Mouse (Mus musculus): ENCODE results near the gene Ubqln4. TPM values are rescaled to one million over a fixed set of nuclear protein-coding genes. Genes with fewer than 3 reads are reported as not detected.

Gene Ubqln4
- 68.4 and 69.1 TPM in 2 replicates for polyA plus RNA-seq (2012; rRNA removed)

DNA sequence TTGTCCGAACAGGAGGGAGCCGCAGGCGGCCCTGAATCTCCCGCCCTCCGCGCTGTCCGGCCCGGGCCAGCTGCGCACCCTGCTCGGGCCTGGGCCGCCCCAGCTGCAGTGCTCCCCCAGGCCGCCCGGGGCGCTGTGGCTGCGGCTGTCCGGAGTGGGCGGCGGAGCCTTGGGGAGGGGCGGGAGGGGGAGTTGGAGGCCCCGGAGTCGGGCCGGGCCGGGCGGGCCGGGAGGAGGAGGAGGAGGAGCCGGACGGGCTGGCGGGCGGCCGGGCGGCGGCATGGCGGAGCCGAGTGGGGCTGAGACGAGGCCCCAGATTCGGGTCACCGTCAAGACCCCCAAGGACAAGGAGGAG lies at the start of gene Ubqln4:
Ubqln4 (plus strand) TSS at position 234 of the 355 bp plus-strand sequence.
- no peak for DNase-seq (ENCODE audit: low read depth)

DNA sequence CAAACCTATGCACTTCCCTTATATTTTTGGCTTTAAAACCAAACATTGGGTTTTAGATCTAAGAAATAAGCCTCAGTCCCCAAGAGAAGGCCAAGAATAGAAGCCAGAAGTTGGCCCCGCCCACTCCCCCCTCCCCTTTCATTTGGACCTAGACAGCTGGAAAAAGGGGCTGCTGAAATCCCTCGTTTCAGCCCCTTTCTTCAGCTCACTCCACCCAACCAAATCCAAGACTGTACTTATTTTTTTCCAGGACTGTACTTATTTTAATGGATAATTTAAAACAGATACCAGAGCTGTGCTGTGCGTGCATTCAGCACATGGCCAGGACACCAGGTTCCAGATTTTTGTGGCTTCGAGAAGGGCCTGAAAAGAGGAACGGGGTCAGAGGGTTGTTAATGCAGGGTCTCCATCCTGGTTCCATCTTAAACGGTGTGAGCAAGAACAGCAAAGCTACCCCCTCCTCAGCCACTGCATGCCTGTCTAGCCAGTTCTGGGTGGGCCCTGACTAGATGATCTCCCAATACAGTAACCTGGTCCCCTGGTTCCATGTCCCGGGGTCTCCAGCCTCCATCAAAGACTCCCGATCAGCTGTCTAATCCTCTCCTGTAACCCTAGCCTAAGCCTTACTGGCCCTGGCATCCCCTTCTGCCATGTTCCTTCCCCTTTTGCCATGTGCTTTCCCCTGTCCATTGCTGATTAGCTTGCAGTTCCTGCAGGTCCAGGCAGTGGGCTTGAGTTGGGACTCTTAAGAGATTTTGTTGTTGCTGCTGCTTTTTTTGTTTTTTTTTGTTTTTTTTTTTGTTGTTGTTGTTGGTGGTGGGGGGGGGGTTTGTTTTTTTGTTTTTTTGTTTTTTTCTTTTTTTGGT lies 49.4 kb upstream of the Ubqln4 start:
- DNase-seq (ENCODE audit: low read depth), result no peak

DNA sequence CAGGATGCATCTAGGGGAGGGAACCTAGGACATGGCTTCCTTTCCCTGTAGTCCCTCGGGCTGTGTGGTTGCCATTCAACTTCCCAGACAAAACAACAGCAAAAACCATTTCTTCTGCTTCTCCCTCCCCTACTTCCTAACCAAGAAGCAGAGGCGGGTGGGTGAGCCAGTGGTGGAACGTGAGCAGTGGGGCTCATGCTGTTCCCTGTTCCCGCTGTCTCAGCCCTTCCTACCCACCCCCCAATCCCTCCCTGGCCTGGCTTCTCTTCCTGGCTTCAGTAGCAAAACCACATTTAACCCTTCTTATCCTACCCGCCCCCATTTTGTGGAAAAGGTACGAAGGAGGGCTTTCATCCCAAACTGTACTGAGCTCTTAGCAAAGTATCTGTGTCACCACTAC lies 48.5 kb upstream of the Ubqln4 start:
- no peak for DNase-seq (ENCODE audit: low read depth)

DNA sequence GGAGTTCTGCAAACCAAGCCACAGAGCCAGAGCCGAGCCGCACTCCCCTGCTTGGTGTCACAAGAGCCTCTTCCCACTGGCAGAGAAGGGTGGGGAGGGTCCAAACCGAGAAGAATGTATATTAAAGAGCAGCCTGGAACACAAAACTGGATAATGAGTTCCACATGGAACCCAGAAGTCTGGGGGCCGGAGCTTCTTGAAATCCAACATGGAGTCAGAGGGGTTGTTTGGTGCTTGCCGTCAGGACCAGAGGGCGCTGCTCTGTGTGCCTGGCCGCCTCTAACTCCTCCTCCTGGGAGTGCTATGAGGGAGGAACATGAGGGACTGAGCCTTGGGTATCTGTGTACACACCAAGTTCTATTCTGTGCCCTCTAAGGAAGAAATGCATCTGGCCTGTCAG lies 47.8 kb upstream of the Ubqln4 start:
- DNase-seq (ENCODE audit: low read depth), result no peak

DNA sequence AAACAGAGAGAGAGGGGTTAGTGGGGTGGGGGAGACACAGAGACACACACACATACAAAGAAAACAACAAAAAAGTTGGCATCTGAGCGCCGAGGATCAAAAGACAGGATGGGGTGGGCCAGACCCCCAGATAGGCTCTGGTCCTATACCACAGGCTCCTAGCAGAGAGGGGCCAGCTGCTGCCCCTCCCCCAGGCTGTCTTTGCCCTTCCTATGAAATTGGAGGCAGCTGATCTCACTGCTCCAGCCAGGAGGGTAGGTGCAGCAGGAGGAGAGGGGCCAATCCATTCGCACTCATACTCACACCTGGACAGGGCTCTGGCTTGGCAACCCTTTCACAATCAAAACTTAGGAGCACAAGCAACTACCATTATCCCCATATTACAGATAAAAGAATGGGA lies 44.3 kb upstream of the Ubqln4 start:
- no peak for DNase-seq (ENCODE audit: low read depth)

DNA sequence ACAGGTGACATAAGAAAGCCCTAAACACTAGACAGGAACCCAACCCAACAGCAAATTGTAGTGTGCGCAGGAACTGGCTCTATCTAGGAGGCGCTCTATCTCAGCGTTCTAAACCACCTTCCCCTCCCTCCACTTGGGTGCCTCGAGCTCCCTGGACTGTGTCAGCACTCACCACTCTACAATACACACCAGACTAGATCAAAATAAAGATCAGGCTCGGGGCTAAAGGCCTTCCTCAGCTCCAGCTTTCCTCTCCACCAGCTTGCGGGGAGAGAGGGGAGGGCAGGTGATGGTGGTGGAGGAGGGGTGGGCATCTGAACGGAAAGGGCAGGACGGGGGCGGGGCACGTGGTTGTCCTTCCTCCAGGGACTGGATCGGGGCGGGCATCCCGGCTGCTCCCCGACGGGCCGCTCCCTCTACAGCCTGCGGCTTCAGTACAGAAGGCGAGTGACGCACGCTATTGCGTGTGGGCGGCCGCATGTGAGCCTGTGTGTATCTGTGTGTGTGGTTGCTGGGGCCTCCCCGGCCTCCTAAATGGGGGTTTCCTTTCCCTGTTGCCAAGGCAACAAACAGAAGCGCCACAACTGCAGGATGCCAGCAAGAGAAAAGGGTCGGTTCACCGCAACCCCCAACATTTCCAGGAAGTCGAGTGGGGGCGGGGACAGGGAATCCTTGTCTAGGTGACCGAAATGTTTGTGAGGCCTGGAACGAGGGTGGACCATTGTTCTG lies 43.7 kb upstream of the Ubqln4 start, which contains the start of gene Lmna:
Lmna (minus strand) TSS at position 265 of the 729 bp plus-strand sequence.
- DNase-seq (ENCODE audit: low read depth), result no peak

DNA sequence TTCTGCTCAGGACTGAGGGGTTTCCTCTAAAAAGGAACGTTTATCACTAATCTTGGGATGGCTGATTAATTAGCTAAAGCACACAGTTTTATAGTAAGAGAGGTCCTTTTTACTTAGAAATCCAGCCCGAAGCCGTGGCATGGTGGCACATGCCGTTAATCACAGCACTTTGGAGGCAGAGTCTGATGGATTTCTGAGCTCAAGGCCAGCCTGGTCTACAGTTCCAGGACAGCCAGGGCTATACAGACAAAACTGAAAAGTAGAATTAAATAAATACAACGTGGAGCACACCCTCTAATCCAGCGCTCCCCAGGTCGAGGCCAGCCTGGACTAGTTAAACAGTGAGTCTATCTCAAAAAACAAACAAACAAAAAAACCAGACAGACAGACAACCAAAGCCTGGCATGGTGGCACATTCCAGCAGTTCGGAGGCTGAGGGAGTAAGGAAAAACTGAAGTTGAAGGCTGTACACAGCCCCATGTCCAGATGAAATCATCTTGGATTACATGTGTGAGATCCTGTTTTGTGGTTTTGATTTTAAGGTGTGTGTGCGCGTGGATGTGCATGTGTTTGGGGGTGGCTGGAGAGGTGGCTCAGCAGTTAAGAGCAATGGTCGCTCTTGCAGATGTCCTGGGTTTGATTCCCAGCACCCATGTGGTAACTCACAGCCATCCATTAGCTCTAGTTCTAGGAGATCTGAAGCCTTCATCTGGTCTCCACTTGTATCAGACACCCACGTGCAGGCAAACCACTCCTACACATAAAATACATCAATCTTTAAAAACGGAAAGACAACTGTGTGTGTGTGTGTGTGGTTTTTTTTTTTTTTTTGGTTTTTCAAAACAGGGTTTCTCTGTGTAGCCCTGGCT lies 42.9 kb upstream of the Ubqln4 start:
- DNase-seq (ENCODE audit: low read depth), result no peak

DNA sequence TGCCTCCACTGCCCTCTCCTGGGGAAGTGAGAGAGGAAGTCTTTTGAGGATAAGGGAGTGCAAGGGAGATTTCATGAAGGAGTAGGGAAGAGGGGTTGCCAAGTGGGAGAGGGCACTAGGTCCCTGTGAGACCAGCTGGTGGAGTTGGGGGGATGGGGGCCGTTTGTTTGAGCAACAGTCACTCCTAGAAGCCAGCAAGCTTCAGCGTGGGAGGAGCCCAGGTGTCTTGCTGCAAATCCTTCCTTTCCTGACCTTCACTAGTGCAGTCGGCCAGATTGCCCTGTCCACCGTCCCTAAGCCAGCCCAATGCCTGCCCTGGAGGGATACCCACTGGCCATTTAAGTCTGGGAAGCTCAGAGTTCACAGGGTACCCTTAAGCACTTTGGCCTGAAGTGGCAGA lies 42.0 kb upstream of the Ubqln4 start:
- DNase-seq (ENCODE audit: low read depth), result no peak

DNA sequence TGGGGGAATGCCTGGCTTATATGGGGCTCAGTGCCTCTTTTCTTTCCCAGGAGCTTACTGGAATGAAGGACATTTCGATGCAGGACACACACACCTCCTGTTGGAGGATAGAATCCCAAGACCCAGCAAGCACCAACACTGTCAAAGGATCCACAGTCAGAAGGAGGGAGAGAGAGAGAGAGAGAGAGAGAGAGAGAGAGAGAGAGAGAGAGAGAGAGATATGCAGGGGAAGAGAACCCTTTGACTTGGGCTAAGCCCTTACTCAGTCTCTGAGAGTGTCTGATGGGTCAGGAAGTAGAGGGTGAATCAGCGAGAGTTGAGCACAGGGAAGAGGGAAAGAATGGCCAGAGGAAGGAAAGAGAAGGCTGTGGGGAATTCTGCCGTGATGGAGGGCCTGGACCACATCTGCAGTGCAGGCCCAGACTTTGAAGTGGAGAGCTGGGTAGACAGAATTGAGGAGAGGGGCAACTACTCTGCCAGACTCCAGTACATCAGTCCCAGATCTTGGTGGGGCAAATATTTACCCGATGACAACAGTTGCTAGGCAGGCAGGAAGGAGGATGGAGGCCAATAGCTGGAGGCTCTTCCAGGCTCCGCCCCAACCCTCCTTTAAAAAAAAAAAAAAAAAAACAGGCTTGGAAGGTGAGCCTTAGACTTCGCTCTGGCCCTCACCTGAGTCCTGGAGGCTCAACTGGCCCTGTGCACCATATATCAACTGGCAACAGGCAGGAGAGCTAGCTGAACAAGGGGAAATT lies 41.2 kb upstream of the Ubqln4 start:
- no peak for DNase-seq (ENCODE audit: low read depth)

DNA sequence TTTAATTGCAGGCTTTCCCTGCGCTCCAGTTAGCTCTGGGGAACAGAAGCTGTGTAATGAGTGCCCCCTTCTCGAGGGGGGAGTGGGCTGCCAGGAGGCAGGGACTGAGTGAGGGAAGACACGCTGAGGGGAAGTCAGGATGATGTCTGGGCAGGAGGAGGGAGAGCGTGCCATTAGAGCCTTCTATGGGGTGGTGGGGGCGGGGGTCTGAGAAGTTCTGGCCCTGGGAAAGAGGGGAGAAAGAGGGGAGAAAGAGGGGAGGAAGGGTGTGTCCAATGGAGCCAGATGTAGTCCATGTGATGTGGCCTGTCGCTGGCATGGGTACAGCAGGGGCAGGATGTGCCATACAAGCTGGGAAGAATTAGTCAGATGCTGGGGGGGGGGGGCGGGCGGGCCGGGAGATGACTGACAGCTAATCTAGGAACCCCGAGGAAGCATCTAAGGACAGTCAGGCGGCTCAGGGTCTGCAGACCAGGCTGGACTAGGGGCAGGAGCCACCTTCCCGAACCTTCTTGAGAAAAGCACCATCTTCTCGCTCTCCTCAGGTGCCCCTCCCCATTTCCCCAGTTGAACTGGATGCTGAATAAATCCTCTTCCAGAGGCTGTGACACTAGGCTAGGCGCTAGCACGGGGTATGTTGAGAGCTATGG lies 40.5 kb upstream of the Ubqln4 start:
- no peak for DNase-seq (ENCODE audit: low read depth)

DNA sequence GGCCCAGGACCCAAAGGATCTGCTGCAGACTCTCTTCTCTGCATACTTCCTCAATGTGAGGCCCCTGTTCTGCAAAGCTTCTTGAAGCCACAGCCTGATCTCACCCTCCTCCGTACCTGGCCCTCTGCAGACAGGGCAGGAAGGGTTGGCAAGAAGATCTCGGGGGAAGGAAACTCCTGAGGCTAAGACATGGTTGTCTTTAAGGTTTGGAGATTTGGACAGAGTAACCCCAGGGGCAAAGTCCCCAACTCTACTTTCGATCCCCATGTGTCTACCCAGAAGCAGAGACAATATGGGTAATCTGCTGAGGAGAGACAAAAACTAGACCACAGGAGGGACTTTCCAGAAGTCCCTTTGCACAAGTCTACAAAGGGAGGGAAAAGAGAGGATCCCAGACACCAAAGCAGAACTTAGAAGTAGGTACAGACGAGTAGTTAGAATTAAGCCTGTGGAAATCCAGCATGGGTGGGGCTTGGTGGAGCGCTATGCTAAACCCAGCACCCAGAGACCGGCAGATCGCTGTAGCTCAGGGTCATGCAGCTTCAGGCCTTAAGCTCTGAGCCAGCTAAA lies 39.9 kb upstream of the Ubqln4 start:
- DNase-seq (ENCODE audit: low read depth), result no peak

DNA sequence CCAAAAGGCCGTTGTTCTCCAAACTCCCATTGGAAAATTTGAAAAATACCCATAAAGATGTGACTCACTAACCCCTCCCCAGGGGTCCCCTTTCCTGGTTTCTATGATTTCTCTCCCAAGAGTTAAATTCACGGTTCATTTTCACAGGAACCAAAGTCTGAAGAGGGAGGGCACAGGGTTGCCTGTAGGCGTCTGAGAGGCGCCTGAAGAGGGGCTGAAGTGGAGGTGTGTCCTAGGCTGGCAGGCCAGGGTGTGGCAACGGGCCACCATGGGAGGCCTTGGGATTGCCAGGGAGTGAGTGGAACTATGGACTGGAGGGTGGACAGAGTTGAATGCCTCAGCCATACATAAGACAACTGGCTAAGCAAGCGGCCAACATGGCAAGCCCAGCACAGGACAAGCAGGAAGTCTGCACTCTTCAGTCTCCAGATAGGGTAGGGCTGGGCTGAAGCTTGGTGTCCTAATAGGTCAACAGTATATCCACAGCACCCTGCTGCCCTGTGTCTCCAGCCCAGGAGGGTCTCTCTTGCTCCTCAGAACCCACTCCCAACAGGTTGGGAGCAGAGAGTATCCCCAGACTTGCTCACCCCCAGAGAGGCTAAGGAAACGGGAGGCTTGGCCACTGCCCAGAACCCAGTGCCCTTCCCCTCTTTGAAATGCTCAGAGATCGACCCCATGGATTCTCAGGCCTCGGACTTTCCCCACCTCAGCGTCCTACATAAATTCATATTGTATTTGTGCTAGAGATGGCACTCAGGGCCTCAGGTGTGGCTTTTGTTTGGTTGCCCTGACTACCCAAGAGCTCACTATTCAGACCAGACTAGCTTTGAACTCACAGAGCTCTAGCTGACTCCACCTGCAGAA lies 39.1 kb upstream of the Ubqln4 start:
- DNase-seq (ENCODE audit: low read depth), result no peak

DNA sequence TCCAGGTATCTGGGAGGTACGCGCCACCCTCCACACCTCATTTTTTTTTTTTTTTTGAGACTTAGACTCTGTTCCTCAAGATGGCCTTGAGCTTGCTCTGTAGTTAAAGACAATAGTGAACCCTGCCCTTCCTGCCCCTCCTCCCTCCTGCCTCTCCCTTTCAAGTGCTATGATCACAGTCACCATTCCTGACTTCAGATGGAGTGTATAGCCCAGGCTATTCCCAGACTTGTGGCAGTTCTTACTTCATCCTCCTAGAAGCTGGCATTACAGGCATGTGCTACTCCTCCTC lies 38.5 kb upstream of the Ubqln4 start:
- DNase-seq (ENCODE audit: low read depth), result no peak

DNA sequence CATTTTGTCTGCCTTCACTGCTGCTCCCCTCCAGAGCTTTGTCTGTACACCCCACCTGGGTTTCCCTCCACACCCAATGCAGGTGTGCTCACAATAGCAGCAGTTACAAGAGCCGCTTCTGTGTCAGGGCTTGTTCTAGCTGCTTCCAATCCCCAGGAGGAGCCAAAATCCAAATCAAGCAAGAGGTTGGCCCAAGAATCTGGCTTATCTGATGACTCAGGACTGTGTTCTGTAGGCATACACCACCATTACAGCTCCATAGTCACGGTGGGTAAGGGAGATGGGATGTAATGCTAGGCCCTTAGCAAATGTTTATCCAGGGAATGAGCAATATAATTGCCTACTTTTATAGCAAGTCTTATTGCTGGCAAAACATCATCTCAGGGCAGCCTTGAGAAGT lies 37.2 kb upstream of the Ubqln4 start:
- DNase-seq (ENCODE audit: low read depth), result no peak

DNA sequence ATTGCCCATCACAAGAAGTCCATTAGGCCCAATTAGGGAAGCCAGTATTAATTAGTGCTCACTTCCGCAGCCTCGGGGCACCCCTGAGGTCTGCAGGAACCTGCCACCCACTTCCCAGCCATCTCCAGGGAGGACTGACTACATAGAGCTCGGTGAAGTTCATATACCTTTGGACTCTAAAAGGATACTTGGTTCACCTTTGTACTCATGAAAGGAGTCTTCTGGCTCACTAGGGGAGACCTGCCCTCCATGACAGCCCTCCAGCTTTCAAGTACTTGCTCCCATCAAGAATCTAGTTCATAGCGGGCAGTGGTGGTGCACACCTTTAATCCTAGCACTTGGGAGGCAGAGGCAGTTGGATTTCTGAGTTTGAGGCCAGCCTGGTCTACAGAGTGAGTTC lies 35.1 kb upstream of the Ubqln4 start:
- DNase-seq (ENCODE audit: low read depth), result no peak

DNA sequence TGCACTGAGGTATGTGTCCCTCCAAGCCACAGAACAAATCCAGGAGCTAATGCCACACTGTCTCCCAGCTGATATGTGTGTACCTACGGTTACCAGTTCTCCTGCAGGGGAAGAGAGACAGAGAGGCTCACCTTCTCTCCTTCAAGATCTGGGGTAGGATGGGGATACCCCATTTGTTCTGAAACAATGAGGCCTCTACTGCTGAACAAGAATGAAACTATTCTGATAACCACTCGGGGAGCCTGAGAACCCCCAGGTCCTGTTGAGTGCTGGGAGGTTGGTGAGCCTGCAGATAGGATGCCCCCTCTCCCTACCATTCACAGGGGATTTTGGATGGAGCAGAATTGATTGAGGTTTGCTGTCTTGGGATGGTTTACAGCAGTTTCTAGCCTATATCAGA lies 33.5 kb upstream of the Ubqln4 start:
- DNase-seq (ENCODE audit: low read depth), result no peak

DNA sequence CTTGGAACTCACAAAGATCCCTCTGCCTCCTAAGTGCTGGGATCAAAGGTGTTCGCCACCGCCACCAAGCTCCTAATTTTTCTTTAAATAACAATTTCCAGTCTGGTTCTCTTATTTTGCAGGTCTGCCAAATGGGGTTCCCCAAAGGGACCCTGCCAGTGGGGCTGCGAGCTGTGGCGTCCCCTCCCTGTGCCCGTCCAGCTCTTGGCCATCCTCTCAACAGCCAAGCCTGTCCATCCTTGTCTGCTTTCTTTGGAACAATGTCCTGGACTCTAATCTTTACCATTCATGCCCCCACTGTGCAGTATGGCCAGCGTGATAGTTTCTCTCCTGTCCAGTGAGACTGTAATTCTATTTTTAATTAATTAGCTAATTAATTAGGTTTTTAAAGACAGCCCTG lies 32.4 kb upstream of the Ubqln4 start:
- DNase-seq (ENCODE audit: low read depth), result no peak

DNA sequence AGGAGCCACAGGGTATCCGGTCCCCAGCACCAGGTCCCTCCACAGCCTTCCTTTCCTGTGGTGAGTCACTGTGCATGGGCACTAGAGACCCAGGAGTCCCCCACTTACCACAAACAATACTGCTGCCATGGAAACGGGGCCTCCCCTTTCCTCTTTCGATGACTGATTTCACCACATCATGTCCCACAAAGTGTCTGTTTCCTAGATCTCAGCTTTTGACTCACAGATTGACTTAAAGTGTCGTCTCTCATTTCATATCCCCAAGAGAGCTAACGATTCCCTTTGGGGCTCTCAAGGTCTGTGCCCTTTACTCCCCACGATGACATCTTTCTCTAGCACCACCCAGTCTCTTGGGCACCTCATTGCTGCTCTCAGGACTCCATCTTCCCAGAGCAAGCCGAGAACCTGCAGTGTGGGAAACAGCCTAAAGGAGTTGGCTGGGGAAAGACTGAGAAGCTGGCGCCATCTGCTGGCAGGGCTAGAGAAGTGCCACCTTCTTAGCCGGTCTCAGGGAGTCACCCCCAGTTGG lies 31.7 kb upstream of the Ubqln4 start:
- no peak for DNase-seq (ENCODE audit: low read depth)

DNA sequence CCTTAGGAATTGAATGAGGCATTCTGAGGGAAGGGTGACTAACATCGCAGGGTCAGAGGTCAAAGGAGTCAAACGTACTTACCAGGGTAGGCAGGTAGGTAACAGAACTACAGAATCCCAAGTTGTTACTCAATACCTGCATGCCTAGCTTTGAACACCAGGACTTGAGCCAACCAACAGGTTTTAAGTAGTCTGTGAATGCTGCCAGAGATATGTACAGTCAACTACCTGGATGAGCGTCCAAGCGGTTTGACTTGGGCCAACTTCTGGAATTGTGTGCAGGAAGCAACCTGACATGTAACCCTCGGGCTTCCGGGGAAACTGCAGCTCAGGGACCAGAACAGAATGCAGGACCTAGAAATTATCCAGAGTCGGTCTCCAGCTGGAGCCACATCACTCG lies 30.5 kb upstream of the Ubqln4 start:
- no peak for DNase-seq (ENCODE audit: low read depth)

DNA sequence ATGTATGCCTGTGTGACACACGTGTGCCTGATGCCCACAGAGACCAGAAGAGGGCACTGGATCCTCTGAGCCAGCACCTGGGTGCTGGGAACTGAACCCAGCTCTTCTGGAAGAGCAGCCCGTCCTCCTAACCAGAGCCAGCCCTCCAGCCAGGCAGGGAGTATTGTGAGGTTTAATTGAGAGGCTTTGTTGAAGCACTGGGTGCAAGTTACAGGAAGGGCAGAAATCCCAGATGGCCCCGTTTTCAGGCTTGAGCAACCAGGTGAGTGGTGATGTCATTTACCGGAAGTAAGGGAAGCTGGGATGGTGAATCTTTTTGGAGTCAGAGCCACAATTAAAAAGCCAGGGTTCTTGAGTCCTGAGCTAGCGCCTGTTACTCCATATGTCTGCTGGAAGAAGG lies 28.5 kb upstream of the Ubqln4 start:
- DNase-seq (ENCODE audit: low read depth), result no peak
